Mouse (Mus musculus) lung, embryonic 14.5 days (tissue): ENCODE measurements at regions not wholly inside any gene's neighbourhood (a gene's known extent, or its start where the extent isn't known, plus 50 kb on each side); places are given as distances from the start of the nearest gene placed in this dataset. TPM values are rescaled to one million over a fixed set of nuclear protein-coding genes. Genes with fewer than 3 reads are reported as not detected.

Experiments used
- microRNA-seq: library from miRNA; unstranded; fragments of <30 nt; microRNA quantifications from one replicate; pipeline ENCODE4, GENCODE M21; 2016; ENCODE audit warnings: borderline number of aligned reads

Small RNA genes in the stretch of these regions (microRNA-seq; reads per million reads assigned to microRNA genes)
- not detected for gene Gm26399
